In genomic region chr19:32183005-32183404, GRCm38 (mm10) we compare ENCODE assay signal across 12 mouse cellular contexts.
DNase-seq lines count a peak whose midpoint lies in the region; ATAC-seq and TF ChIP-seq lines count a peak whose summit lies in the region.
"Had no signal": no experiment of that assay in that cellular context is flagged by ENCODE, and none has a peak within 500 bp of the region (broad histone marks: within the 10 kb centered on the region; RNA-seq: fewer than 3 reads in every experiment).

No protein-coding gene starts in this region.

- H3K4me1 ChIP-seq in heart, embryonic 16.5 days (ENCODE audit: control insufficient read depth, insufficient read depth, low read length) = peaks cover 53% of the 10 kb centered on the region
- H3K4me1 ChIP-seq in spleen, adult 2 months (ENCODE audit: control insufficient read depth, insufficient read depth, insufficient read length) = peaks cover 56% of the 10 kb centered on the region

- H3K36me3 ChIP-seq in heart, embryonic 16.5 days (ENCODE audit: control insufficient read depth, insufficient read depth) = no peaks in the 10 kb centered on the region
- peaks cover 1% of the 10 kb centered on the region; the same call in 1 of the 2 replicates for H3K36me3 ChIP-seq in spleen, adult 2 months (ENCODE audit: control insufficient read depth, insufficient read depth, low read length)

- H3K4me2 ChIP-seq in heart, embryonic 16.5 days (ENCODE audit: low read depth, low read length) = no peak overlapping the region

- no peak for ATAC-seq in heart, embryonic 16.5 days (replicated peaks; ENCODE audit: extremely low read depth, insufficient read depth, low FRiP score)
- ATAC-seq in neutrophil, adult 5-6 weeks (ENCODE audit: extremely low read depth, insufficient number of reproducible peaks, low FRiP score, poor library complexity, severe bottlenecking) = peak; percentile 51
- ATAC-seq: forebrain, embryonic 16.5 days had no signal

- no peaks in the 10 kb centered on the region for H3K9me3 ChIP-seq in heart, embryonic 16.5 days (replicated peaks; ENCODE audit: control insufficient read depth, low read length)

- H3K9ac ChIP-seq in heart, embryonic 16.5 days (ENCODE audit: low read length) = no peak overlapping the region
- H3K9ac ChIP-seq: liver, embryonic 14.5 days had no signal

- TF ChIP-seq POLR2A in spleen, adult 2 months (IDR thresholded peaks at IDR 0.05; ENCODE audit: low read depth, low read length) = no peak

- WGBS in heart, embryonic 16.5 days = 88% methylated on average over 4 of the region's 4 CpGs
- 33% methylated on average over 4 of the region's 4 CpGs for whole genome bisulfite sequencing in spleen, adult 2 months

- intact Hi-C loops in heart, postnatal 10 days (cut with DNase I) = loop anchor here (5.0 kb wide), 1 partner anchor 119 kb away; no protein-coding TSS in a partner anchor

- no peak overlapping the region for H3K4me3 ChIP-seq in heart, embryonic 16.5 days (ENCODE audit: low read length)
- H3K4me3 ChIP-seq in spleen, adult 2 months (ENCODE audit: extremely low read depth, insufficient read depth, insufficient read length) = no peak overlapping the region

- TF ChIP-seq CTCF in spleen, adult 2 months (IDR thresholded peaks at IDR 0.05; ENCODE audit: extremely low read depth, insufficient read depth, insufficient read length, insufficient replicate concordance) = no peak

- H3K27me3 ChIP-seq in heart, embryonic 16.5 days (ENCODE audit: control insufficient read depth, insufficient read depth, low read length) = no peaks in the 10 kb centered on the region
- no peaks in the 10 kb centered on the region for H3K27me3 ChIP-seq in spleen, adult 2 months (ENCODE audit: control insufficient read depth, insufficient read depth, low read length)

- H3K27ac ChIP-seq in heart, embryonic 16.5 days (ENCODE audit: low read length) = peak overlapping the region; percentile 99
- peak overlapping the region; percentile 79 for H3K27ac ChIP-seq in spleen, adult 2 months (ENCODE audit: insufficient read depth, low read length)

- DNase-seq in heart, postnatal 10 days = no peak
- DNase-seq in spleen, adult 2 months (ENCODE audit: low read depth in 1 of 2, low spot score in 2 of 2) = peak in 1 of 2 experiments; percentile 56
- DNase-seq in spleen, postnatal 4 days (ENCODE audit: low spot score in 2 of 2) = no peak
- DNase-seq in induced T-regulatory cell, adult 2 months (ENCODE audit: low read depth) = peak; percentile 59
- no peak for DNase-seq in ovary, postnatal 10 days (ENCODE audit: low spot score)
- DNase-seq: adrenal gland, adult 8-10 months; gastrocnemius, postnatal 14 days; right cerebral cortex, postnatal 4 days had no signal
